Mouse (Mus musculus) spleen, embryonic (tissue): Measurements from ENCODE around the gene Map2k3.

Source experiments
- CTCF ChIA-PET: fragments of 350-600 bp; sonication (Branson Sonifier 250); formaldehyde crosslinking; loops from one replicate; lab custom pipeline; 2022; lab: Charles Lee

Map2k3 gene

GRCm38 (mm10) chr11:60924498-60924897 lies 7.3 kb upstream of the Map2k3 start:
- CTCF ChIA-PET: no interaction called here

- CTCF ChIA-PET: no interaction called here
Observed at GRCm38 (mm10) chr11:60924981-60925380, 6.9 kb upstream of the Map2k3 start.

DNA sequence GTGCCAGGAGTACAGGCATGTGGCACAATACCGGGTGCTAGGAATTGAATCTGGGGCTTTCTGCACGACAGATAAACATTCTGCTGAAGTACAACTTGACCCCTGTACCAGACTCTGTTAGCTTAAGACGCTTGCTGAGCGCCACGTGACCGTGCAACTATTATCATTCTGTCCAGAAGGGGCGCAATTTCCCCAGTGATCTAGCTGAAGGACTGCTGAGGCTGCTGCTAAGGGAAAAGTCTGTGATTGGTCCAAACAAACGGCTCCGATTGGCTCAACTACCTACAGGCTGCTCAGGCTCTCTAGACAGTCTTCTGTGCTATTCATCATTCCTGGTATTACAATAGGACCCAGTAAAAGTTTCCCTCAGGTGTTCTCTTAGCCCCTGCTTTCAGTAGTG lies 4.6 kb upstream of the Map2k3 start:
- CTCF ChIA-PET: no interaction called here

DNA sequence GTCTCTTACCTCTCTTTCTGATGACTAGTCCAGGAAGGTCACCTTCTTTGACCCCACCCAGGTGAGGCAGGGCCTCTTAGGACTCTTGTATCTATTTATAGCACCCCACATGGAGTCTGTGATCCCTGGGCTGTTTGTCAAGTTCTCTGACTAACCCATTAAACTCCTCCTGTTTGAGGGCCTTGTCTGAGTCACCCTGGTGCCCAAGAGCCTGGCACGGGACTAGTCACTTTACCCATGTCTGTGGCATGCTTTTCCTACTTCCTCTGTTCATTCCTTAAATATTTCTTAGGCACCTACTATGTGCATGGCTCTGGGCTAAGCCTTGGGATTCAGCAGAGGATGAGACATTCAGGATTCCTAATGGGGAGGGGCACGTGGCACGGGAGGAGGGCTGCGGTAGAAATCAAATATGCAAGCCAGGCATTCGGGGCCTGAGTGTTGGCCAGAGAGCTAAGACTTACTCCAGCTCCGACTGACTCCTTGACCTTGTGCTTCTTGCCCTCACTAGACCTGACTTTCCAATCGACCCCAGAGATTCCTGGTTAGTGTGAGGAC lies 1.0 kb upstream of the Map2k3 start:
- CTCF ChIA-PET: interaction anchor here (0.8 to 1.1 kb wide), 3 partner anchors 44 to 232 kb away, joined by 3 to 7 read pairs (median 6); partner anchors contain the start of gene Llgl1

DNA sequence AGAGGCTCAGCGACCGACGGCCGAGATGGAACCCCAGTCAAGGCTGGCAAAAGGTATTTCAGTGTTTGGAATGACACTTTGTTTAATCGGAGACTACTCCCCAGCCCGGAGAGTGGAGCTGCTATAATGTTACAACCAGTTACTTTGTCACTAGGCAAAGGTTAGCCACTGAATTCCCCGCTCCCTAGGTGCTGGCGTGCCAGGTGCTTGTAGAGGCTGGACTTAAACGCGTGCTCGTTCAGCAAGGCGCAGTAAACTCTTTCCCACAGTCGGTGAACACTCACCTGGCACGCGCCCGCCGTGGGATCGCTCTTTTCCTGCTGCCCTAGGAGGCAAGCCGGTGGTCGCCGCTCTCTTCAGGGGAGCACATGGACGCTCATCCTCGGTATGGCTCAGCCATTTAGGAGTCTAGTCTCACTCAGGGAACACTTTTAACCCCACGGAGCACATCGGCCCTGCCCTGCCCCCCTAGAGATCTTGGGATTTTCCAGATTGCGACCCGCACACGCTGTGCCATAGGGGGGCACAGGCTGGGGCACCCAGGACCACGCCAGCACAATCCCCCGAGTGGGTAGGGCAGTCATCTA lies 458 bp upstream of the Map2k3 start:
- CTCF ChIA-PET: interaction anchor here (1.1 kb wide), 1 partner anchor 44 kb away, joined by 6 read pairs; no protein-coding TSS in a partner anchor

- CTCF ChIA-PET: no interaction called here
Observed at GRCm38 (mm10) chr11:60932503-60933020, 729 bp downstream of the Map2k3 start.

DNA sequence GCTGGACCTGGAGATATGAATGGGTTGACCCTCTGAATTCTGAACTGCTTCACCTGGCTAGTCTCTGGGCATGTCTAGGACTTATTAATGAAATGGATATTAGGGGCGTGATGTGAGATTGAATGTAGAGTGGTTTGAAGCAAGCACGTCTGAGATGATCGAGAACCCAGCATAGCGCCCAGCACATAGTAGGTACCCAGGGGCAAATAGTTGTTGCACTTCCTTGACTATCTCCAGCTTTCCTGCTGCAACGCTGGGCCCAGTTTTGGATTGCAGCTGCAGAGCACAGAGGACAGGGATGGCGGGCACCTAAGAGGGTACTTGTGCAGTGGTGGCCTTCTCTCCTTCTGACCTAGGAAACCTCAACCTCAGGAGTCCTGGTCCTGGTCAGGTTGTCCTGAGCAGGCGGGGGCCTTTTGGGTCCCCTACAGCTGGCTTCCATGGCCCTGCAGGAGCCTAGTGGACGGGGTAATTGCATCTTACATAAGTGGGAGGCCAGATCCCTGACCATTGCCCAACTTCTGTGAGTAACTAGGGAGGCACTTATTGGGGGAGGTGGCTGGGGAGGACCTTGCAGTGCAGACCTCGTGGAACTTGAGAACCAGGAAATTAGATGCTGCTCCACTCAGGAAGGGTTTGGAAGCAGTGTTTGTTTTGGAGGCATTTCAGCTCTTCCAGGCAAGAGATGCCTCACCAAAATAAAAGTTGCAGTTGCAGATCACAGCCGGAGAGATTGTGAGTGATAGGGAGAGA lies 1.5 kb downstream of the Map2k3 start:
- CTCF ChIA-PET: interaction anchor here (0.6 kb wide), 1 partner anchor 12 kb away, joined by 6 read pairs; no protein-coding TSS in a partner anchor

- CTCF ChIA-PET: no interaction called here
Observed at GRCm38 (mm10) chr11:60934795-60935194, 3.0 kb downstream of the Map2k3 start.

GRCm38 (mm10) chr11:60935326-60935974 lies 3.6 kb downstream of the Map2k3 start:
- CTCF ChIA-PET: no interaction called here

GRCm38 (mm10) chr11:60935975-60936373 lies 4.1 kb downstream of the Map2k3 start:
- CTCF ChIA-PET: no interaction called here

- CTCF ChIA-PET: no interaction called here
Observed at GRCm38 (mm10) chr11:60937611-60938010, 5.8 kb downstream of the Map2k3 start.

DNA sequence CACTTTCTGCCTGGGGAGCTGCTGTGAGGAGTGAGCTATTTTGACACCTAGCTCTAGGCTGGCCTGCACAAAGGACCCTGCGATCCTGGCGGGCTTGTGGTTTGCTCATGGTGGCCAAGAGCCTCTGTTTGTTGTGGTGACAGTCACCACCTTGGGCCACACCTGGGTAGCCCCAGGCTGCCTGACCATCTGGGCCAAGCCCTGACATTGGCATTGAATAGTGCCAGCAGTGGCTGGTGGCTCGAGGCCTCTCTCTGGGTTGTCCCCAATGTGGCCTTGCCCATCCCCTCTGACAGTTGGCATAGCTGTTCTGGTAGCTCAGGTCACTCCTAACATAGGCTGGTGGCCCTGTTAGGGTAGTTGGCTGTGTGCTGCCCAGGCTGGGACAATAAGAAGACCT lies 7.7 kb downstream of the Map2k3 start:
- CTCF ChIA-PET: interaction anchor here (0.6 kb wide), 1 partner anchor 154 kb away, joined by 5 read pairs; no protein-coding TSS in a partner anchor

GRCm38 (mm10) chr11:60940501-60940900 lies 8.7 kb downstream of the Map2k3 start:
- CTCF ChIA-PET: no interaction called here

GRCm38 (mm10) chr11:60941370-60941769 lies 9.5 kb downstream of the Map2k3 start:
- CTCF ChIA-PET: no interaction called here

GRCm38 (mm10) chr11:60942263-60943015 lies 10.6 kb downstream of the Map2k3 start:
- CTCF ChIA-PET: interaction anchor here (0.7 kb wide), 1 partner anchor 515 kb away, joined by 3 read pairs; no protein-coding TSS in a partner anchor

DNA sequence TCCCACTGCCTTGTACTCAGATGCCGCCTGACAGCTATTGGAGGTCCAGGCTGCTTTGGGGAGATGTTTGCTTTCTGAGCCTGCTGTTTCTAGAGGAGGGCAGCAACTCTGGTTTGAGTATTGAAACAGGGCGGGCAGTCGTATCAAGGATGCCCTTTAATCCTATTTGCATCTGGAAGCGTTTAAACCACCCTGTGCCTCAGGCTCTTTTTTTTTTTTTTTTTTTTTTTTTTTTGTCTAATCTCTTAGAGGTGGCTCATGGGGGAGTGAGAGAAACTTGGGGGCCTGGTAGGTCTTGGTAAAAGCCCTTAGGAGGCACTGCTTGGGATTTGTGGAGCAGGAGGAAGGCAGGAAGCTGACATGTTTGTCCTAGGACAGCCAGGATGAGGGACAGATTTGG lies 13.2 kb downstream of the Map2k3 start:
- CTCF ChIA-PET: no interaction called here

DNA sequence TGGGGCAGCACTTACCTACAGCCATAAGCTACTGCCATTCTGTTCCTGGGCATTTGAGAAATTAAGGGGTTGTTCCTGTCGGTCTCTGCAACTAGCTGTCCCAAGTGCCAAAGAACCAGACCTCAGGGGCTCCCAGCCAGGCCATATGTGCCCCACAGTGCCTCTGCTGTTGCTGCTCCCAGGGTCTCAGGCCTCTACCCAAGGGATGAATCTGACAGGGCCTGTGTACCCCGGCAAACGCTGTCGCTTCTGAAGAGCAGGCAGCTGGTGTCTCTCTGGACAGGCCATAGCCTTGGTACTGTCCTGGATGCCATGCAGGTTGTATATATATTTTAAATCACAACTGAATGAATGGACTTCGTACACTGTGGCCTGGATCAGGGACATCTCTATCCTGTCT lies 20.1 kb downstream of the Map2k3 start:
- CTCF ChIA-PET: interaction anchor here (0.8 kb wide), 1 partner anchor 24 kb away, joined by 4 read pairs; no protein-coding TSS in a partner anchor

DNA sequence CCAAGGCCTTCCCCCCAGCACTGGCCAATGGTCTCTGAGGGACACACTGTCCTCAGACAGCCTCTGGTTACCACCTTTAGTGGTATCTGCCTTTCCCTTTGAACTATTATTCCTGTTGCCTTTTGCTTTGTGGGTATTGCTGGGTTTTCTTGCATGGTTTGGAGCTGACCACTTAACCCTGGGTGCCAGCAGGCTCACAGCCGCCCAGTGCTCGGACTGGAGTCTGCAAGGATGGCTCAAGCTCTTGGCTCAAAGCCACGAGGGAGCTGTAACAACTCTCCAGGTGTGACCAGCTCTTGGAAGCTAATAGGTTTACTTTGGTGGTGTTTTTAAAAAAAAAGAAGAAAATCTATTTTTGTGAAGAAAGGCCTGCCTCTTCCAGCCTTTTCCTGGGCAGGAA lies 20.5 kb downstream of the Map2k3 start:
- CTCF ChIA-PET: interaction anchor here (0.6 to 0.8 kb wide), 2 partner anchors 24 to 42 kb away, joined by 3 to 4 read pairs; no protein-coding TSS in a partner anchor

- CTCF ChIA-PET: interaction anchor here (0.6 kb wide), 1 partner anchor 42 kb away, joined by 3 read pairs; no protein-coding TSS in a partner anchor
Observed at GRCm38 (mm10) chr11:60952986-60953385, 21.2 kb downstream of the Map2k3 start.

DNA sequence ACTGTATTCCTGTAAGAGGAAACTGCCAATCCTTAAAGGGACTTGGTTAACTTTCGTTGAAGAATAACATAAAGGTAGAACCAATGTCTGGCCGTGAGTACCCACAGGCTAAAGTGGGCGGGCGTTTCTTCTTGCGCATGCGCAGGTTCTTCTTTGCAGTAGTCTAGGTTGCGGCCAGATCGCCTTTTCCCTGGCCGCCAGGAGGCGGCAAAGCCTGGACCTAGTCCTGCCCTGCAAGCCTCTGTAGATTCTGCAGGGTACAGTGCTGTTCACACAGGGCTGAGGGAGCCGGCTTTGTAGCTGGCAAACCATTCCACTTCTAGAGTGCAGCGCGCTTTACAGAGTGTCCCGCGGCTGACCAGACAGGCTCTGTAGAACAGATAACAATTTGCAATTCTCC lies 22.0 kb downstream of the Map2k3 start:
- CTCF ChIA-PET: no interaction called here
